Mouse (Mus musculus) testis, adult 2 months (tissue): ENCODE measurements around the gene Crebrf. TPM values are rescaled to one million over a fixed set of nuclear protein-coding genes. Genes with fewer than 3 reads are reported as not detected.

Experiments used
- H3K27ac ChIP-seq: fragments of 200-500 bp; 2 replicates; pipeline ENCODE4 v1.5.1; 2012; ENCODE audit warnings: low read depth, low read length; ENCODE audit not compliant: control insufficient read depth, insufficient read depth
- H3K27me3 ChIP-seq: fragments of 200-500 bp; 2 replicates; pipeline ENCODE4 v1.6.1; 2012; ENCODE audit warnings: mild to moderate bottlenecking, low read length, moderate library complexity; ENCODE audit not compliant: control insufficient read depth, insufficient read depth
- H3K36me3 ChIP-seq: fragments of 200-500 bp; 2 replicates; pipeline ENCODE4 v1.6.1; 2012; ENCODE audit warnings: mild to moderate bottlenecking, low read length; ENCODE audit not compliant: control insufficient read depth, insufficient read depth
- H3K4me1 ChIP-seq: fragments of 200-500 bp; 2 replicates; pipeline ENCODE4 v1.6.1; 2012; ENCODE audit warnings: low read length; ENCODE audit not compliant: control insufficient read depth, insufficient read depth
- H3K4me3 ChIP-seq: fragments of 200-500 bp; 2 replicates; pipeline ENCODE4 v1.5.1; 2012; ENCODE audit warnings: low read depth, mild to moderate bottlenecking, low read length, moderate library complexity, mixed read lengths; ENCODE audit not compliant: control insufficient read depth
- CTCF ChIP-seq: fragments of 200-500 bp; IDR thresholded peaks from 2 replicates; pipeline ENCODE4 v1.5.1; 2012; ENCODE audit warnings: low read depth, mild to moderate bottlenecking, inconsistent platforms, low read length, moderate library complexity; ENCODE audit not compliant: control insufficient read depth, insufficient read depth, insufficient replicate concordance
- POLR2A ChIP-seq: fragments of 200-500 bp; IDR thresholded peaks from 2 replicates; pipeline ENCODE4 v1.6.1; 2012; ENCODE audit warnings: low read depth, mild to moderate bottlenecking, inconsistent platforms, low read length, moderate library complexity; ENCODE audit not compliant: control insufficient read depth
- polyA plus RNA-seq: library from polyadenylated mRNA; depleted of rRNA; stranded (reverse); fragments of >200 nt; gene quantifications from 2 replicates; pipeline ENCODE4 v1.2.3, GENCODE M21; 2012

Crebrf gene
- polyA plus RNA-seq, 1 experiment, result 11.1 TPM

- Histone ChIP-seq H3K27ac (no peak overlapping the region), H3K4me1 (no peaks in the 10 kb centered on the region), H3K36me3 (no peaks in the 10 kb centered on the region), H3K27me3 (no peaks in the 10 kb centered on the region), H3K4me3 (no peak overlapping the region)
- TF ChIP-seq POLR2A, result no peak
Observed at GRCm38 (mm10) chr17:26721802-26722201, 6.4 kb downstream of the Crebrf start.

- H3K4me1 ChIP-seq, result no peaks in the 10 kb centered on the region
- no peak overlapping the region for H3K4me3 ChIP-seq
- H3K36me3 ChIP-seq, result no peaks in the 10 kb centered on the region; the same call in 1 of the 2 replicates
- no peaks in the 10 kb centered on the region for H3K27me3 ChIP-seq
- no peak overlapping the region for H3K27ac ChIP-seq
- TF ChIP-seq CTCF (no peak), POLR2A (no peak)
Observed at GRCm38 (mm10) chr17:26724790-26725189, 9.3 kb downstream of the Crebrf start.

GRCm38 (mm10) chr17:26726674-26727073 lies 11.2 kb downstream of the Crebrf start:
- no peak overlapping the region for H3K4me3 ChIP-seq
- H3K36me3 ChIP-seq, result no peaks in the 10 kb centered on the region; the same call in 1 of the 2 replicates
- H3K27me3 ChIP-seq, result no peaks in the 10 kb centered on the region
- no peak for TF ChIP-seq CTCF
- TF ChIP-seq POLR2A, result no peak
- H3K27ac ChIP-seq, result no peak overlapping the region
- no peaks in the 10 kb centered on the region for H3K4me1 ChIP-seq

GRCm38 (mm10) chr17:26727110-26727755 lies 11.8 kb downstream of the Crebrf start:
- Histone ChIP-seq H3K27me3 (no peaks in the 10 kb centered on the region), H3K27ac (no peak overlapping the region), H3K4me1 (no peaks in the 10 kb centered on the region), H3K36me3 (no peaks in the 10 kb centered on the region; the same call in 1 of the 2 replicates), H3K4me3 (no peak overlapping the region)
- TF ChIP-seq CTCF (no peak), POLR2A (no peak)

- Histone ChIP-seq H3K27me3 (no peaks in the 10 kb centered on the region), H3K4me1 (no peaks in the 10 kb centered on the region), H3K27ac (no peak overlapping the region), H3K4me3 (no peak overlapping the region), H3K36me3 (0 out of 2 replicates have a peak, but pooled peaks cover 1% of the 10 kb centered on the region)
- TF ChIP-seq CTCF, result no peak
- TF ChIP-seq POLR2A, result no peak
Observed at GRCm38 (mm10) chr17:26742581-26742980, 27.1 kb downstream of the Crebrf start.

GRCm38 (mm10) chr17:26743294-26743693 lies 27.8 kb downstream of the Crebrf start:
- no peak for TF ChIP-seq POLR2A
- TF ChIP-seq CTCF, result no peak
- no peak overlapping the region for H3K4me3 ChIP-seq

GRCm38 (mm10) chr17:26749975-26750374 lies 34.5 kb downstream of the Crebrf start:
- Histone ChIP-seq H3K27ac (no peak overlapping the region), H3K4me3 (no peak overlapping the region)
- no peak for TF ChIP-seq POLR2A
- no peak for TF ChIP-seq CTCF

More at GRCm38 (mm10) chr17:26743294-26743693, 27.8 kb downstream of the Crebrf start:
- no peaks in the 10 kb centered on the region for H3K27me3 ChIP-seq
- no peaks in the 10 kb centered on the region for H3K4me1 ChIP-seq
- no peak overlapping the region for H3K27ac ChIP-seq
- 0 out of 2 replicates have a peak, but pooled peaks cover 1% of the 10 kb centered on the region for H3K36me3 ChIP-seq

More at GRCm38 (mm10) chr17:26749975-26750374, 34.5 kb downstream of the Crebrf start:
- no peaks in the 10 kb centered on the region for H3K4me1 ChIP-seq
- no peaks in the 10 kb centered on the region for H3K36me3 ChIP-seq
- no peaks in the 10 kb centered on the region for H3K27me3 ChIP-seq
